Mouse (Mus musculus) embryonic fibroblast, embryonic 13.5 days (primary cell): ENCODE measurements at regions not wholly inside any gene's neighbourhood (a gene's known extent, or its start where the extent isn't known, plus 50 kb on each side); places are given as distances from the start of the nearest gene placed in this dataset.

Source experiments
- CTCF ChIP-seq: IDR thresholded peaks from 2 replicates; pipeline ENCODE4 v1.5.1; 2011; ENCODE audit warnings: mild to moderate bottlenecking, control low read depth, low read length, moderate library complexity, borderline replicate concordance; ENCODE audit not compliant: insufficient read depth
- POLR2A ChIP-seq: IDR thresholded peaks from 2 replicates; pipeline ENCODE4 v1.6.1; 2011; ENCODE audit warnings: low read depth, mild to moderate bottlenecking, control low read depth, low read length, moderate library complexity

DNA sequence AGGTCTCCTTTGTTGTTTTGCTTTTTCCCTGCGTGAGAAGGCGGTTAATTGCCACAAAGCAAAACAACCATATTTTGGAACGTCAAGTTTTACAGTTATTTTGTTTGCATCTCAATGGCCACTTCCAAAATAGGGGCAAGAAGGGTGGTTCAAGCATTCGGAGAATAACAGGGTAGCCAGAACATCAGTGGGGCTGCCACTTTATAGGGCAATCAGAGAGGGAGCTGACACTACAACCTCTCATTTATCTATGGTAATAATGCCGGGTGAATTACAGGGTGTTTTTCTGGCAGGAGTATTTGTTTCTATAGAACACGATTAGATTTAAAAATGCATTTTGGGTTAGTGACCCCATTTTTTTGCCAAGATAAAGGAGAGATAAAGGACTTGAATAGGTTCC is 173.9 kb upstream of the Igfbp7 start:
- TF ChIP-seq CTCF (no peak), POLR2A (no peak)
